Mouse (Mus musculus) leukemia stem cell, adult 10-12 weeks (primary cell): ENCODE results near the gene Rpain. TPM values are rescaled to one million over a fixed set of nuclear protein-coding genes. Genes with fewer than 3 reads are reported as not detected.

Experiments
- polyA plus RNA-seq: library from polyadenylated mRNA; stranded (reverse); fragments of >175 nt; gene quantifications from 2 replicates; pipeline ENCODE4 v1.2.3, GENCODE M21; 2012; ENCODE audit warnings: low replicate concordance

Gene Rpain
- 4.7 and 9.9 TPM in 2 replicates for polyA plus RNA-seq

DNA sequence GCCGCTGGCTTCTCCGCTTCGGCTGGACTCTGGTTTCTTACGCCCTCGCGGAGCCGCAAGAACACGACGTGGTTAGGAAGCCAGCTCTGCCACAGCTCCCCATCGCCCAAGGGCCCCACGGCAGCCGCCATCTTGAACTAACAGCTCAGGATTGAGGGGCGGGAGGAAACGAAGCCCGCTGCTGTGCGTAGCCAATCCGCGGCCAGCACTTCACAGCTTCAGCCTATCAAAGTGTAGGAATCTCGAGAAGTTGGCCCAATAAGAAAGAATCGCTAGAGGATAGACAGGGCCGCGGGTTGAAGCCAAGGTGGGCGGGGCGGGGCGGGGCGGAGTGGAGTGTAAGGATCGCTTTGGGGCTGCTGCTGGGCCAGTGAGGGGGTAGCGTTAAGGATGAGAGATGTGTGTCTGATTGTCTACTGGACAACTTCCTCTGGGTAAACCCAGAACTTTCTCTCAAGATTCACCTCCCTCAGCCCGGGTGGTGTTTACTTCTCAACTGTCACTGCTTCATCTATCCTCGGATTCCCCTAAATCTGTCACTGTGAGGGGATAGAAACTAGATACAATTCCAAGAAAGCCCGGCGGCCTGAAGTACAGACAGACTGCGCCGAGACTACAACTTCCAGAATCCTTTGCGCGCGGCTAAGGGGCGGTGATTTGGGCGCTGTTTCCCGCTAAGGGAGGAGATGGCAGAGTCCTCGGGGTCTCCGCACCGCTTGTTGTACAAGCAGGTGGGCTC lies at the start of gene Rpain, which contains the start of gene Nup88:
Gene Rpain (plus strand): TSS at position 393 of the 739 bp plus-strand sequence.
Gene Nup88 (minus strand): TSS at position 153 of the 739 bp plus-strand sequence.

DNA sequence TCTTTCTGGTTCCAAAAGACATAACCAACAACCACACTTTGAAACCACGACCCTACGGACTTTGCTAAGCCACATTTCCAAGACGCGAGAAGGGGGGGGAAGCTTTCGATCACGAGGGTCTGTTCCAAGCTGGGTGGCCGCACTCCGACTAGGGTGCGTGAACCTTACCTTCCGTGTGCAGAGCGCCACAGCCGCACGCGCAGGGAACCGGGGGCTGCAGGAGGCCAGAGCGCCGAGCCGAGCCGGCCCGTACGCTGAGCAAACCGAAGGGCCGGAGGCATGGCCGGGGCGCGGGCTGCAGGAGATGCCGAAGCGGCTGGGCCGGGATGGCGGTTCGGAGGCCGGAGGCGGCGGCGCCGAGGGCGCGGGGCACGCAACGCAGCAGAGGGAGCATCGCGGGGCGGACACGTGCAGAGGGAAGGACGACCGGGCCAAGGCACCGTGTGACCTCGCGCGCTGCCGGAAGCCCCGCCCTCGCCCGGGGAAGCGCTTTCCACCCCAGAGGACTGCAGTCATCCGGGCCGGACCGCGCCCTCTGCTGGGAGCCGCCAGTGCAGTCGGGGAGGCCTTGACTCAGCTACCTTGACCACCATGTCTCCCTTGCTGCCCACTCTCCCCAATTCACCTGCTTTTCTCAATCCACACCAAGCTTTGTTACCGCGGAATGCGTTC lies 12.7 kb downstream of the Rpain start, which contains the start of gene C1qbp:
Gene C1qbp (minus strand): TSS at position 470 of the 672 bp plus-strand sequence.

DNA sequence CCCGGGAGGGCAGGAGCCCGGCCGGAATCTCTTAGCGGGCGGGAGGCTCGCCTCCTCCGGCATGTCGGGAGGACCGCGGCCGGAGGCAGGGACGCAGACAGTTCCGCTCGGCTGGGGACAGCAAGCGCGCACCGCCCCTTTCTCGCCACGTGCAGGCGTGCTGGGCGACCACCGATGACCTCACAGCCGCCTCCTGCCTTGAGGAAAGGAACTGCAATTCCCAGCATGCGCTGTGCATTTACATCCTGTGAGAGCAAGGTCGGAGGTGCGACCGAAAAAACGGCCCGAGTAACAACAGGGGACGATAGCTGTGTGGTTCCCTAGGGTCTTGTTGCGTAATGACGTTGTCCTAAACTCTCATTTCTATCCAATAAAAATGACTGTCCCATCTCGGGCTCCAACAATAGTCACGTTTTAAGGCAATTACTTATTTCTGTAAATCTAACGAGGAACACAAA lies 34.3 kb downstream of the Rpain start, which contains the start of gene Dhx33:
Gene Dhx33 (minus strand): TSS at position 122 of the 458 bp plus-strand sequence.

DNA sequence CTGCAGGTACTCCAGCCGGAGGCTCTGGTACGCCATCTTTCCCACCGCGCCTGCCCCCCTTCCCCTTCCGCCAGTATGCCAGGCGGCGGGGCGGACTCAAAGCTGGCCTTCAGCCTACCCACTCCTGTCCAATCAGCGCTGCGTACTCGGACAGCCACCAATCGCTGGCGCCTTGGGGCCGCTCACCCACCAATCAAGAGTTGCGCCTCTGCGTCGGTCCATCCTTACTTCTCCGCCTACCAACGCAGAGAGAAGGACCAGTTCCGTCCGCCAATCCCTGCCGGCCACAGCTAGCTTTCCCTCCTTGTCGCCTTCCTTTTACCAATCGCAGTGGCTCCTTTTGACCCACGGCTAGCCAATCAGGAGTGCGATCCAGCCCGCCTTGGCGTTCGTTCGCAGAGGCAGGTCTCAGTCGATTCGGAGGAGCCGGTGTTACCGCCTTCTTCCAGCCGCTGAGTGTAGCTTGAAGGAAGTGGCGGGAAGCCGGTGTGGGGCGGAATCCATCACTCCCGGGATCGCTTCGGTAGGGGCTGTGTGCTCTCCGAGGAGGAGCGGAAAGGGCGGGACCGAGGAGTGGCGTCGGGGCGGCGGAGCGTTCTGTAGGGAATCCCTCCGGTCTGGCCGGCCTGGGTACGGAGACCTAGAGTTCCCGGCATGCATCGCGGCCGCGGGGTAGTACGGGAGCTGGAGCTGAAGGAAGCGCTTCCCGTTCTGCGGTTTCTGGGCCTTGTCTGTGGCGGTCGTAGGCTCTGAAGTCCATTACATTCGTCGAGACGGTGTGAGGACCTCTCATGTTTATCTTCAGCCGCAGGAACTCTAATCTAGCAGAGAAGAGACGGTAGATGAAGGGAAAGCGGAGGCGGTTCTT lies 49.4 kb downstream of the Rpain start, which contains the start of the genes Mis12 and Derl2:
Gene Mis12 (plus strand): TSS at position 411 of the 868 bp plus-strand sequence.
Gene Derl2 (minus strand): TSS at position 641 of the 868 bp plus-strand sequence.

Other genes with a start within 250 kb of the Rpain start
- gene Zfp3, start 206.0 kb upstream of the Rpain start, polyA plus RNA-seq: 0.96 and 1.0 TPM in 2 replicates
- gene Scimp, start 157.6 kb upstream of the Rpain start, polyA plus RNA-seq: 2.1 TPM in 1 of 2 replicates, not detected in the other
- gene Rabep1, start 125.4 kb upstream of the Rpain start, polyA plus RNA-seq: 41.5 and 47.7 TPM in 2 replicates
- 43.6 and 77.7 TPM in 2 replicates for gene Nup88, start 240 bp upstream of the Rpain start, polyA plus RNA-seq
- gene C1qbp, start 12.8 kb downstream of the Rpain start, polyA plus RNA-seq: 727 and 884 TPM in 2 replicates
- 4.8 and 20.8 TPM in 2 replicates for gene Dhx33, start 34.2 kb downstream of the Rpain start, polyA plus RNA-seq
- 1.1 and 3.0 TPM in 2 replicates for gene Mis12, start 49.4 kb downstream of the Rpain start, polyA plus RNA-seq
- 10.7 and 33.8 TPM in 2 replicates for gene Derl2, start 49.6 kb downstream of the Rpain start, polyA plus RNA-seq
- gene 6330403K07Rik, start 63.3 kb downstream of the Rpain start, polyA plus RNA-seq: 0.11 TPM in 1 of 2 replicates, not detected in the other
- gene Nlrp1a, start 174.5 kb downstream of the Rpain start, polyA plus RNA-seq: not detected in 2 replicates